Mouse (Mus musculus) T-helper 17 cell (primary cell): ENCODE results near the gene Mrpl24.

ENCODE experiments used
- in situ Hi-C, 2 experiments: fragments of 300-600 bp; cut with MboI, MseI; formaldehyde crosslinking; loops; 1 replicate in 1 of 2; 2 replicates in 1 of 2; pipeline ENCODE4 v1.15.1; 2025; ENCODE audit warnings: high pct_unique_total_duplicates in 2 of 2

Gene Mrpl24

DNA sequence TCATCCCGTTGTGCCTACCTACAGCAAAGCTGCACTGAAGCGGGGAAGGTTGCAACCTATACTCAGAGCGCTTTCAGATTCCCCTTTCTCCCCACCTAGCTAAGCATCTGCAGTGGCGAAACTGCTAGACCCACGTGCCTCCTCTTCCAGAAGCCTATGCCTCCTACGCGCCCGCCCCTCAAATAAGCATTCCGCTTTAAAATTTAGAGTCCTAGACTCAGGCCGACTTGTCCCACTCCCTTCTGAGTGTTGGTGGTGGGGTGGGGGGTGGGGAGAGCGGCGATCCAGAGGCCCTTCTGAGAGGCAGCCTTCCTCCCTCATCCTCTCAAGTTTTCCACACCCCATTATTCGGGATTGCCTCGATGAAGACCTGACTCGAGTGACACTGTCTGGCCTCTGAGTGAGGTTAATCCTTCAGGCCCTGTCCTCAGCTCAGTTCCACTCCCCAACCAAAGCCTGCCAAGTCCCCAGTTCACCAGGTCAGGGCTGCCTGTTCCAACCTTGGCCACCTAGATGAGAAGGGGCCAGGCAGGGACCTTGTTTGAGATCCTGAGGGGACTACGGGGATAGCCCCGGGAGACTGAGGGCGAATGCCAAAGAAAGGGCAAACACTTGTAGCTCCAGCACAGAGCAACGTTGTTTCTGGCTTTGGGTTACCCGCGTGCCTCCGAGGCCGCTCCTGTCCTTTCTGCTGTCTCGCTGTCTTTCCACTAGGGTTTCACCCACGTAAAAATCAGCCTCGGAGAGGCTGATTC is 27.9 kb downstream of the Mrpl24 start:
- in situ Hi-C loops = no loop called here

DNA sequence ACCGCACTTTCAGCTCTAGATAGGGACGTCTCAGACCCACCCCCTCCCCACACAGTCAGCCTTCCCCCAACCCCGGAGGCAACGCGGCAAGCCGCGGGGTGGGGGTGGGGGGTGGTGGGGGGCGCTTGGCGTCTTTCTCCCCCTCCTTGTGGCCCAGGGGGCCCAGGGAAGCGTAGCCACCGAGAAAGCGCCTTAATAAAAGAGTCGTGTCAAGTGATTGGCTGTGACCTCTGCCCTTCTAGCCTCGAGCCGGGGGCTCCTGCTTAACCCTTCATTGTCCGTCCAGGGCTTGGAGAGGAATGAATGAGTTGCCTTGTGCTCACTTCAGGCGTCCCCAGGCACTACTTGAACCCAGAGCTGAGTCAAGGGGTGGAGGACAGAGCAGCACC is 28.5 kb downstream of the Mrpl24 start:
- in situ Hi-C loops = no loop called here

DNA sequence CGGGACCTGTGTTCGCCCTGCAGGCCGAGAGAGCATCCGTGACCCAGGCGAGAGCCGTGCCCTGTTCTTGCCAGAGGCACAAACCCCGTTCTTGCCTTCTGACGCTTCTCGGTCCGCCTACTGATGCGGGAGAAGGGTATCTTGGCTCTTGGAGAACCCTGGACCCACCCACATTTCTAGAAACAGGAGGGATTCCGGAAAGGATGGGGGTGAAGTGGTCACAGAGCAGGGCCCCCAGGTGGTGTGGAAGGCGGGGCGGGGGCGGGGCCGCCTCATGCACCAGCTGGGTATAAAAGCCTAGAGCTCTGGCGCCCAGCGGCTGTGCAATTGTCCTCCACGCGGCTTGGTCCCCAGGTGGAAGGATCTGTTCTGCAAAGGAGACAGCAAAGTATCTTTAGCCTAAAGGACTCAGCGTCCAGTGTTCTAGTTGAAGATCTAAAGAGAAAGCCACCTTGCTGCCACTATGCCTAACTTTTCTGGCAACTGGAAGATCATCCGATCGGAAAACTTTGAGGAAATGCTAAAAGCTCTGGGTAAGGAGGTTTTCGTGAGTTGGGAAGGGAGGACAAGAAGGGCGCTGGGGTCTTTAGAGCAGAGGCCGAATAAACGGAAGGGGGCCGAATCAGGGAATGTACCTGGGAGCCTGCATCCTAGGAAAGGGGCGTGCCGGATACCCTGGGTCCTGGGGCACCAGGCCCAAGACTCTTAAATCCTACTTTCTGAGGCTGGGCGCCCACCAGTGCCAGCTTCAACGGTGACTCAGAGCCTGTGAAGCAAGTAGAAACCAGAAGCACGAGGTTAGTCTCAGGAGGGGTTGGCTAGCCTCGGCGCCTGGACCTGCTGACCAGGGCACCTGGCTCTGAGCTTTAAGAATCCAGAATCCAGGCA is 29.3 kb downstream of the Mrpl24 start, which contains the start of gene Crabp2:
Gene Crabp2 (plus strand): TSS at position 289 of the 888 bp plus-strand sequence.
- in situ Hi-C loops = no loop called here

DNA sequence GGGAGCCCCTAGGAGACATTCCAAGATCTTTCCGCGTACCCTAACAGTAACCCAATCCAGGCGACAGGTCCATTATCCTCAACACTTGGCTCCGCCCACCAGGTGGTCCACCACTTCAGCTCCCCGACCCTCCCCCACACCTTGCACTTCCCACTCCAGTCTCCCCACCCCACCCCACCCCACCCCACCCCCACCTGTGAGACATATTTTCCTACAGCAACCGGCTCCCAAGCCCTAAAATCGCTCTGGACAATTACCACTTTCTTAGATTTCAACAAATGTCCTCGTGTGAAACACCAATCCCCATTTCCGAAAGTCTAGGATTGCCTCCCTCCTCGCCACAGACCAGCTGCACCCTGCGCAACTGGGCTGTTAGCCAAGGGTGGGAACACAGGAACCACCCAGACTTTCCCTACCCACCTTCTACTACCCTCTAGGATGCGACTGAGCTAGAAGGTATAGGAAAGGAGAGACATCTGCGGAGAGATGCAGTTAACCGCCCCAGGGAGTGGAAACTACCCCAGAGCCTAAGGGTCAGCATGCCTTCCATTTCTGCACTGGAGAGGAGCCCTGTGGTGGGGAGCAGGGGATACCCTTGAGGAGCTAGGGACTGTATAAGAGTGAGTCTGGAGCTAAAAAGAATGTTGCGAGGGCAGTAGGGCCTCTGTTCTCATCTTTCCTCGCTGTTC is 30.1 kb downstream of the Mrpl24 start:
- in situ Hi-C loops = no loop called here

DNA sequence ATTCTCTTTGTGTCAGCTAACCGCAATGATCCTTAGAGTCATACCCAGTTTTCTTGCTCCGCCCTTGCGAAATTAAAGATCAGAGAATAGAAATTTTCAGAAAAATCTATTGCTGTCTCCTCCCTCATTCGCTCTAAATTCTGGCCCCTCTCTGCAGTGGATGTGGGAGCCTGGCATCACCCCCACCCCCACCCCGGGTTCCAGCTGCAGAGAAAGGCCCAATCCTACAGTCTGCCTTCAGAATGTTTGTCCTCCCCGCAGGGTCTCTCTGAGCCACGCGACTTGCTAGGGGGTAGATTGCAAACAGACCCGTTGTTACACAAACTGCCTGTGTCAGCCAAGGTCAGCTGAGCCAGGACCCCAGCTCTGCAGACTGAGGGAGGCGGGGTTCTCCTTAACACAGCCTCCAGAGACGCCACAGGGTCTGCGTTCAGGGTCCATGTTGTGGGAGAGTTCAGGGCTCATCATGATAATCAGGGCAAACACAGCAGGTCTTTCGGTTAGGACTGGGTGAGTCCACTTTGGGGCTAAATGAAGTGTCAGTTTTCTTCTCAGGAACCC is 30.7 kb downstream of the Mrpl24 start:
- in situ Hi-C loops = loop anchor here in 1 of 2 experiments (25.0 kb wide), 1 partner anchor 1487 kb away; the partner anchor contains the start of genes Pbxip1 and Pygo2

DNA sequence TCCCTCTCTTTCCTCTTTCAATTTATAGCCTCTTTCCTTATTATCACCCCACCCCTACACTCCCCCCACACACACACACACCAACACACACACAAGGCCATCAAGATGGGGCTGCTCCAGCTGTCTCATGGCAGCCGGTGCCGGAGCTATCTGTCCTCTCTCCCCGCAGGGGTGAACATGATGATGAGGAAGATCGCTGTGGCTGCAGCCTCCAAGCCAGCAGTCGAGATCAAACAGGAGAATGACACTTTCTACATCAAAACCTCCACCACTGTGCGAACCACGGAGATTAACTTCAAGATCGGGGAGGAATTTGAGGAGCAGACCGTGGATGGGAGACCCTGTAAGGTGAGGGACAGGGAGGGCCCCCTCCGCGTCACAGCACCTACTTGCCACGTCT is 32.6 kb downstream of the Mrpl24 start:
- in situ Hi-C loops = loop anchor here in 1 of 2 experiments (25.0 kb wide), 1 partner anchor 1485 kb away; the partner anchor contains the start of genes Pbxip1 and Pygo2

DNA sequence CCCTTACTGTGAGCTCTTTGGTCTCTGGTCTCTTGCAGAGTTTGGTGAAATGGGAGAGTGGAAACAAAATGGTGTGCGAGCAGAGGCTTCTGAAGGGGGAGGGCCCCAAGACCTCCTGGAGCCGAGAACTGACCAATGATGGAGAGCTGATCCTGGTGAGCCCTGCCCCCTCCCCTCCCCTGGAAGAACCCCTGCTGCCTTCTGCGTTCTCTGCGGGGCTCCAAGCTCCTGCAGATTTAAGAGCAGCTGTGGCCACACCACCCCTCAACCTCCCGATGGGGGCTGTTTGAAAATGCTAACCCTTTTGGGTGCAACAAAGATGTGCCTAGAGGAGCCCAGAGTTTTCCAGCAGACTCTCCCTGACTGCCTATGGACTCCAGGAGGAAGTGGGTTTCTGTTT is 33.1 kb downstream of the Mrpl24 start:
- in situ Hi-C loops = loop anchor here in 1 of 2 experiments (25.0 kb wide), 1 partner anchor 1485 kb away; the partner anchor contains the start of genes Pbxip1 and Pygo2

DNA sequence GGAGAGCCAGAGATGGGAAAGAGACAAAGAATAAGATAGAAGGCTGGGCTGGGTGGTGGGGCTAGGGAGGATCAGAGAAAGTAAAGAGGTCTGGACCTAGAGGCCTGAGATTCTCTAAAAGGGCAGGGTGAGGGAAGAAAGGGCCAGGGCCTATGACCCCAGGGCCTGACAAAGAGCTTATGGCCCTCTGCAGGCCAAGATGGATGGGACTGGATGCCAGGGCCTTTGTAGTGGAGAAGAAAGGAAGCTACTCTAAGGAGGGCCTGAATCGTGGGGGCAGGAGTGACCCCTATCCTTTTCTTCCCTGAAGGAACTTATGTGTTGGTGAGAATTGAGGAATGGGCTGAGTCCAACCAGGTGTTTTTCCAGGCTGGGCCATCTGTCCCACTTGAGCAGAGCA is 38.8 kb downstream of the Mrpl24 start:
- in situ Hi-C loops = loop anchor here in 1 of 2 experiments (25.0 kb wide), 1 partner anchor 1479 kb away; the partner anchor contains the start of genes Pbxip1 and Pygo2

DNA sequence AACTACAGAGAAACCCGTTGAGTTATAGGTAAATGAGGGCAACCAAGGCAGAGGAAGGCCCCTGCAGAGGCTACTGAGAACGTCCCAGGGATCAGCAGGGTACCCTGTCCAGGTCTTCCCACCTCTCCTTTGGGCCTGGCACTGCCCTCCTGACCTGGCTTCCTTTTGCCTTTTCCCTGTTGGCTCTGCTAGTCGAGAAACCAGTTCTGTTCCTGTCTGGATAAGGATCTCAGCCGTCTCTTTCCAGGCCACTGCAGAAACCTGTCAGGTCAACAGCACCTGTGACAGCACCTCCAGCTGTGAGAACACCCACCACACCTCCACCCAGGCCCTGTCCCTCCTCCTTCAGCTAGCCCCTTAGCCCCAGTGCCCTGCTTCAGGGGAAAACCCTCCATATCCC is 39.2 kb downstream of the Mrpl24 start:
- in situ Hi-C loops = loop anchor here in 1 of 2 experiments (25.0 kb wide), 1 partner anchor 1479 kb away; the partner anchor contains the start of genes Pbxip1 and Pygo2

DNA sequence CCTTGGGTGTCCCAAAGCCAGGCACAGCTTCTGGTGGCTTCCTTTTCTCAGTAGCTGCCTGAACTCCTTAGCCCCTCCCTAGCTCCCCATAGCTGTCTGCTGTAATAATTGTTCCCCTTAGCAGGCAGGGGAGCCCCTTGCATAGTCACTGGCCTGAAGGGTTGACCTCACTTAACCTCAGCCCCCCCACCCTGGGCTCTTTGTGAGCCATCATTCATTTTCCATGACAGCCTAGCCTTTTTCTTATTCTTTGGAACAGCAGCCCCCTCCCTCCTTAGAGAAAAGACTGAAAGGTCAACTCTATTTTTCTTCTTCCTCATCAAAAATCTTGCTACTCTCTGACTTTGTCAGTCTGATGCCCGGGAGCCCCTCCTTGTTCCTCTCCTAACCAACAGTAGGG is 39.7 kb downstream of the Mrpl24 start:
- in situ Hi-C loops = loop anchor here in 1 of 2 experiments (25.0 kb wide), 1 partner anchor 1478 kb away; the partner anchor contains the start of genes Pbxip1 and Pygo2

DNA sequence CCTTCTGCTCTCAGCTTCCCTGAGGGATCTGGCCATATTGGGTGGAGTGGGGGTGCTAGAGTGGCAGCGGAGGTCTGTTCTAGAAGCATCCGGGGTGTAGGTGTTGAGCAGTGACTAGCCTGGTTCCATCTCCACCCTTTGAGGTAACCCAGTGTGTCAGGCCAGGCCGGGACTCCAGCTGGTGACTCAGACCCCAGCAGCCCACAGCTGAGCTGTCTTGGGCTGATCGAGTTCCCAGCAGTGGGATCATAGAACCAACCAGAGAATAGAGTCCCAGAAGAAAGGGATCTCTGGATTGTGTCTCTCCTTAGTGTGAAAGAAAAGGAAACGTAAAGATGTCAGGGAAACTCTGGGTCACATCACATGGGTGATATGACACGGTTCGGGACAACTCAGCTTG is 40.1 kb downstream of the Mrpl24 start:
- in situ Hi-C loops = loop anchor here in 1 of 2 experiments (25.0 kb wide), 1 partner anchor 1478 kb away; the partner anchor contains the start of genes Pbxip1 and Pygo2

DNA sequence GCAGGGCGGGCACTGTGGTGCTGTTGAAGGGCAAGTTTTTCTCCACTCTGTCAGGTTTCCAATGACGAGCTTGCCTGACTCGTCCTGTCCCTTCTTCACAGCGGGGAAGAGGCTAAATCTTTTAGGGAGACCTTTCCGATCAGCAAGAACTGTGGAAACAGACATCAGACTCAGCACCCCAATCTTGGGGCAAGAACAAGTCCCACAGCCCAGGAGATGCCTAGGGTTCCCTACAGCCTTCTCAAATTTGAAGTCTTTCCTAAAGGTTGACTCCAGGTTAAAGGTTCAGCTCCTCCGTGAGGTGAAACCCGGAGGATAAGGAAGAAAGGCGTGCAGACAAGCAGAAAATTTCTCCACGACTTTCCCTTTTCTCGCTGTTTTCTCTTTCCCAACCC is 40.9 kb downstream of the Mrpl24 start:
- in situ Hi-C loops = loop anchor here in 1 of 2 experiments (25.0 kb wide), 1 partner anchor 1477 kb away; the partner anchor contains the start of genes Pbxip1 and Pygo2

DNA sequence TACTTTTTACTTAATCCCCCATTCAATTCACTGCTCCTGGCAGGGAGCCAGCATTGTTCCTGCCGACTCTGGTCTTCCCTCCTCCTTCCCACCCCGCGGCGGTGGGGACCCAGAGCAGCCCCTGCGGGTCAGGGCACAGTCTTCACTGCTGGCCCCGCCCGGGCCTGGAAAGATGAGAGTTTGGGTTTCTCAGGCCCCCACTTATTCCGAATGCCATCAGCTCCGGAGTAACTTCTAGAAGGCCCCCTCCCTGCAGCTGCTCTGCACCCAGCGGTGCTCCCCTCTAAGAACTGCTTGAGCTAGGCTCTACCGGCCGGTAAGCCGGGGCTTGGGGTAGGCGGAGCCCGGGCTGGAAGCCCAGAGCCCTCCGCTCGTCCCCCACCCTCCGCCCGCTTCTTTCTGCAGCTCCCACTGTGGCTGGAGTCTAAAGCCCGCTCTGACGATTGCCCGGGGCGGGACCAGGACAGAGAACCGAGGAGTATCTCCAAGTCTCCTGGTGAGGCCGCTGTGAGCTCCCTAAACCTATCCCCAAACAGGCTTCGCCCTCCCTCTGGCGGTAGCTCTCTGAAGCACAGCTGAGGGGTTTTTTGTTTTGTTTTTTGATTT is 41.4 kb downstream of the Mrpl24 start:
- in situ Hi-C loops = loop anchor here in 1 of 2 experiments (25.0 kb wide), 1 partner anchor 1477 kb away; the partner anchor contains the start of genes Pbxip1 and Pygo2

DNA sequence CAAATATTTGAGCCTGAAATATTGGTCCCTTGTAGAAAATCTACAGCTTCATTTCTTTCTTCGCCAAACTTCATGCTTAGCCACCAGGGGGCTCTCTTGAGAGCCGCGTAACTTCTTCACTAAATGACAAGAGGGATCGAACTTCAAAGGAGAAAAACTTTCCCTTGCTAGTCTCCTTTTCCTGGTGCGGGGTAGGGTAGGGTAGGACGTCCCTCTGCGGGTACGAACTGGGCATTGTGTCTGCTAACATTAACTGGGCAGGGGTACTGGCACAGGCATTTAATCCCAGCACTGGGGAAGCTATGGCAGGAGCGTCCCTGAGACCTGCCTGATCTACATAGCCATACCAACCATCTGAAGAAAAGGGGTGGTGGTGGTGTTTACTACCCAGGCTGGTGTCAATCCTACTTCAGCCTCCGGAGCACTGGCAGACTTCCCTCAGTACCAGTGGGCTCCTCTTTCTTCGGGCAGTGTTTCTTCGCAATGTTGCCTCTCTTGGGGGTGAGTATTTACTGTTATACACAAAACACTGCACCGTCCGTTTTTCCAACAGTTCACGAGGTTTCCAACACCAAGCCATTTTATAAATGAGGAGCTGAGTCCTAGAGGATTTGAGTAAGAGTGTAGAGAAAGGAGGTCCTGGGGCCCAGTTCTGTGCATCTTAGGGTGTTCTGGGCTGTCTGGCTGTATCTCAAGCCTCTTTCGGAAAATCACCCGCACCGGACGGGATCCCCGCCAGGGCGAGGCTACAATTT is 51.1 kb downstream of the Mrpl24 start:
- in situ Hi-C loops = loop anchor here in 1 of 2 experiments (10.0 to 25.0 kb wide), 2 partner anchors 1316 to 1467 kb away; partner anchors contain the start of genes Pbxip1 and Pygo2

DNA sequence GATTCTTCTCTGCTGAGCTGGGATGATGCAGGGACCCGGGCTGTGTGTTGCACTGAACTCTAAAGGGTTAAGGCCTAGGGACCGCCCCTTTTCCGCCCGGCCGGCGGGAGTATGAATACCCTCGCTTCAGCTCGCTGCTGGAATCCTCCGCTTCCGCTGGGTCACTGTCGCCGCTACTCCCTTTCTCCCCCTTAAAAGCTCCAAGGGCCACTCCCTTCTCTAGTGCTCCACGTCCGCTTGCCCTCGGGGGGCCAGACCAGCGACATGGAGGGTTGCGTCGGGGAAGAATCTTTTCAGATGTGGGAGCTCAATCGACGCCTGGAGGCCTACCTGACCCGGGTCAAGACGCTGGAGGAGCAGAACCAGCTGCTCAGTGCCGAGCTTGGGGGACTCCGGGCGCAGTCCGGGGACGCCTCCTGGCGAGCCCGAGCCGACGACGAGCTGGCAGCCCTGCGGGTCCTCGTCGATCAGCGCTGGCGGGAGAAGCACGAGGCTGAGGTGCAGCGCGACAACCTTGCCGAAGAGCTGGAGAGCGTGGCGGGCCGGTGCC is 51.7 kb downstream of the Mrpl24 start, which contains the start of gene Nes:
Gene Nes (plus strand): TSS at position 140 of the 550 bp plus-strand sequence.
- in situ Hi-C loops = loop anchor here in 1 of 2 experiments (10.0 to 25.0 kb wide), 2 partner anchors 1316 to 1466 kb away; partner anchors contain the start of genes Pbxip1 and Pygo2

DNA sequence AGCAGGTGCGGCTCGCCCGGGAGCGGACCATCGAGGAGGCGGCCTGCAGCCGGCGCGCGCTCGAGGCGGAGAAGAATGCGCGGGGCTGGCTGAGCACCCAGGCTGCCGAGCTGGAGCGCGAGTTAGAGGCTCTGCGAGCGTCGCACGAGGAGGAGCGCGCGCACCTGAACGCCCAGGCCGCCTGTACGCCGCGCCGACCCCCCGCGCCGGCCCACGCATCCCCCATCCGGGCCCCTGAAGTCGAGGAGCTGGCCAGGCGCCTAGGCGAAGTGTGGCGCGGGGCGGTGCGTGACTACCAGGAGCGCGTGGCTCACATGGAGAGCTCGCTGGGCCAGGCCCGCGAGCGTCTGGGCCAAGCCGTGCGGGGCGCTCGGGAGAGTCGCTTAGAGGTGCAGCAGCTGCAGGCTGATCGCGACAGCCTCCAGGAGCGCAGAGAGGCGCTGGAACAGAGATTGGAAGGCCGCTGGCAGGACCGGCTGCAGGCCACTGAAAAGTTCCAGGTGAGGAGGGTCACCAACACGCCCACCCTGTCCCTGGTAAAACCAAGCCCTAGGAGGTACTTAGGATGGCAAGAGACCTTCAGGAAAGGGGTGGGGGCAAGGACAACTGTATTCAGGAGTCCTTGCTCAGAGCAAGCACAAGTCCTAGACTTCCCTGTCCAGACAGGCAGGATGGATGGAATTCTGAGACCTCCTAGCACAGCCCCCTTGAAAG is 52.3 kb downstream of the Mrpl24 start:
- in situ Hi-C loops = loop anchor here in 1 of 2 experiments (10.0 to 25.0 kb wide), 2 partner anchors 1317 to 1466 kb away; partner anchors contain the start of genes Pbxip1 and Pygo2

DNA sequence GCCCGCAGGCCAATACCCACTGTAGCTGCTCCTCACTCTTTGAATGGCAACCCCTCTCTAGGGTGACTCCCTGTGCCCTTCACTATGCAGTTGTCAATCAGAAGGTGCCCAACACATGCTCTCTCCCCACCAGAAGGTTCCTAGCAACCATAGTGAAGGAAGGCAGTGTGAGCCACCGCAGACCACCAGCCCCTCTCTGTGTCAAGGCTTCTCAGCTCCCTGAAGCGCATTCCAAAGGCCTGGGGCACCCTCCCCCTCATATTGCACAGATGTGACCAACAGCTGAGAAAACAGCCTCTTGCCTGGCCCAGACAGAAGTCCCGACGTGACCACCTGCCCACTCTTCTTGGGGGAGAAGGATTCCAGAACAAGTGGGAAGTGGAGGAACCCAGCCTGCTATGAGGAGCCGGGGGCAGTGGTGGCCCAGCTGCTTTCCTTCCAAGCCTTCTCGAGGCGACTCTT is 52.9 kb downstream of the Mrpl24 start:
- in situ Hi-C loops = loop anchor here in 1 of 2 experiments (10.0 to 25.0 kb wide), 2 partner anchors 1317 to 1465 kb away; partner anchors contain the start of genes Pbxip1 and Pygo2

DNA sequence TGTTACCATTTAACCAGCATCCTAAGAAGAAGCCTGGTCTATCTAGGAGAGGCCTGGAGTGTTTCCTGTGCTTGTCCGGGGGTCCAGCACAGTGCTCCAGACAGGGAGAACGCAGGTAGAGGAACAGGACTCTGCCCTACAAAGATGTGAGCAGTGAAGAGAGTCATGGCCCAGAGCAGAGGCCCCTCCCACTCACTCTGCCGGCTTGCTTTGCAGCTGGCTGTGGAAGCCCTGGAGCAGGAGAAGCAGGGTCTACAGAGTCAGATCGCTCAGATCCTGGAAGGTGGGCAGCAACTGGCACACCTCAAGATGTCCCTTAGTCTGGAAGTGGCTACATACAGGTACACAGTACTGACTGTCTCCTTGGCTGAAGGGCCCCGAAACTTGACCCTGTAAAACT is 53.5 kb downstream of the Mrpl24 start:
- in situ Hi-C loops = loop anchor here in 1 of 2 experiments (10.0 to 25.0 kb wide), 2 partner anchors 1318 to 1465 kb away; partner anchors contain the start of genes Pbxip1 and Pygo2
